Mouse (Mus musculus): ENCODE data around the gene Frrs1l.

The Frrs1l gene

DNA sequence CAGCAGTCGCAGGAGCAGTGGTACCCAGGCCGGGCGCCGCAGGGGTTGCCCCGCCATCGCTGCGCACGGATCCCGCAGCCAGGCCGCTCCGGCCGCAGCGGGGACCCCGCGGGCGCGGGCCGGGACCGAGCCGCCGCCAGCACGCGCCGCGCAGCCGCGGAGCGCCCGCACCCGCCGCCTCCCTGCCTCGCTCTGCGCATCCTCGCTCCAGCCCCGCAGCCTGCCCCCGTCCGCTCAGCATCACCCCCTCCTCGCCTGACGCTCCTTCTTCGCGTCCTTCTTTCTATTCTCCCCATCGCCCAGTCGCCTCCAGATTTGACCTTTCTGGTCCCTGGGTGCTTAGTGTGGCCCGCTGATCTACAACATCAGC lies at the start of gene Frrs1l:
TSS of gene Frrs1l (minus strand) at position 177 of the 370 bp plus-strand sequence.
- DNase-seq = no peak

DNA sequence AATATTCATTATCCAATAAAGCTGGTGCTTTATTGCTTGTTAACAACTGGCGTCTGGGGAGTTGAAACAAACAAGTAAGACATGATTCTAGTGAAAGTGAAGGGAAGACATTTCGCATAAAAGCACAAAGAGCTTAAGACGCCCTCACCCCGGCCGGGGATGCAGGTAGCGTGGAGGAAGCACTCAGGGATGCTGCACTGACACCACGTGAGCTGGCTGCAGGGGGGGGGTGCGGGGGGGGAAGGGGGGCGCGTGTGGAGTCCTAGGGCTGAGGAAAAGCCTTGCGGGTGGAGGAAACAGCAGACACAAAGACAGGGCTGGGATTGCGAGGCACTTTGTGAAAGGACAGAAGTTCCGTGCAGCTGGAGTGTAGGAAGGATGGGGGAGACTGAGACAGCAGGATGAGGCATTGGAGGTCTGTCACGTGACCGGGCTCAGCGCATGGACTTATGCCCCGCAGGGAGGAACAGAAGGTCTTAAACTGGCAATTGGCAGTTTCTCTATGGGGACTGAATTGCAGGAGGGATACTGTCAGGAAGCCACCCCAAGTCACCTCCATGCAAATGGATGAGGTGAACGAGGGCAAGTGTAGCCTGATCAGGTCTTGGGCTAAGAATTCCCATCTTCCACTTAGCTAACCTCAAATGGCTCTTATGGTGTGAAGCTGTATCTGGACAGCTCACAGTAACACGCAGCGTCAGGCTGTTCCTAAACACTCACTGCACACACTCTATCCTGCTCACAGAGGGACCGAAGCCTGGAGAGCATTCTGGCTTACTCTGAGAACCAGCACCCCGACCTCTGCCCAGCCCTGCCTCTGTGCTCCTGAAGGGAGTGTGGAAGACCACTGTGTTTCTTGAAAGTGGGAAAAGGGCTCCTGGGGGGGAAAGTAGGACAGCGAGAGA lies 49.2 kb upstream of the Frrs1l start:
- DNase-seq = peak; percentile 81

DNA sequence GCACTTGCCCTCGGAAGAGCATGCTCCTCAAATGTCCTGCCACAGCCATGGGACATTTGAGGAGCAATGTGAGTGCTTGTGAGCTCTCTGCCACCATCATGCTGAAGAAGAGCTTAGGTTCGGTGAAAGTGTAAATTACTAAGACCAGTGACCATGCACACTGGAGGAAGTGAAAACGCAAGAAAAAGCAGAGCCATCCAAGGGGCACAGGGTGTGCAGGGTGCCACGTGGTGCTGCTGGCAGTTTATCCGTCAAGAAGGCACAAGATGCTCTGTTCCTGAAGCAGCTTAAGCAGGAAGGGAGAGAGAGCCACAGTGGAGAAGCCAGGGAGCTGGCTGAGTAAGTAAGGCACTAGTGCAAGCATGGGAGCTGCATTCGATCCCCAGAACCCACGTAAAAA lies 47.4 kb upstream of the Frrs1l start:
- no peak for DNase-seq

DNA sequence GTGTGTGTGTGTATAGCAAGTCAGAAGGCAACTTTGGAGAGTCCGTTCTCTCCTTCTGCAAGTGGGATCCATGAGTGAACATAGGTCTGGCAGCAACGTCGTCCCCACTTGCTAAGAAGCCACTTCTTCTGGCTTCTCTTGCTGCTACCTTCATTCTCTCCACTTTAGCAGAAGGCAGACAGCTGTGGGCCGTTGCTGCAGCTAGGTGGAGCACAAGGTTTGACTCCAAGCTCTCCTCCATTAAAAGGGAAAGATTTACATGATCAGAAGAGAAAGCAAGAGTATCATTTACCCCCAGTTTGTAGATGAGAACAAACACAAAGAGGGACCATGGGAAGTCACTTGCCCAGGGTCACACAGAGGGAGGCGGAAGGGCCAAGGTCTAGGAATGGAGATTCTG lies 44.0 kb upstream of the Frrs1l start:
- DNase-seq = no peak

DNA sequence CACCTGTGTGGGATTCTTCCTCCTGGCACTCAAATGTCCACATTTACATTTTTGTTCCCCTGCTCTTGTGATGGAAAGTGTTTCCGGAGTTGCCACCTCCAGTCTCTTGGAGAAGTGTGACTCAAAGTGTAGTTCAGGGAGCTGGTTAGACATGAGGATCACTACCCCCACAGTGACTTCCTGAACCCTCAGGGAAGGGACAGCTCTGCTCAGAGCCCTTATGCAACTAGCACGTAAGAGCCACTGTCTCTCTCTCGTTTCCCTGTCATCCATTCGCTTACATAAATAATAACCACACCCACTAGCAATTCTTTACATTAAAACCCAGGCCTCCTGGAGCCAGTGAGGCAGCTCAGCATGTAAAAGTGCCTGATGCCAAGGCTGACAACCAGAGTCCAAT lies 41.2 kb upstream of the Frrs1l start:
- DNase-seq = no peak

DNA sequence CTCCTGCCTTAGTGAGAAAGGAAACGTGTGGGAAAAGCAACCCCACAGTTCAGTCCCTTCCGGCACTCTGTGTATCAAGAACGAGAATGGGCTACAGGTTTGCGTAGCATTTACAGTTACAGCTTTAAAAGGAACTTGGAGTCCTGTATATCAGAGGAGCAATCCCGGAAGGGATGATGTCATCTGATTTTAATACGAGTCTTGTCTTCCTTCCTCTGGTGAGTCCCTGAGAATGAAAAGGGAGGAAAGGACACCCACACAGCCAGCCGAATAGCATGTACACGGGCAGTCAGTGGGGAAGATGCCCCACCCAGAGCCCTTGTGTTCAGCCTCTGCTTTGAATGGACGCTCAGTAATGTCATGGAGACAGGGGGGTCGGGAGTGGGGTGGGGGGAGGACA lies 37.8 kb upstream of the Frrs1l start:
- DNase-seq = no peak

DNA sequence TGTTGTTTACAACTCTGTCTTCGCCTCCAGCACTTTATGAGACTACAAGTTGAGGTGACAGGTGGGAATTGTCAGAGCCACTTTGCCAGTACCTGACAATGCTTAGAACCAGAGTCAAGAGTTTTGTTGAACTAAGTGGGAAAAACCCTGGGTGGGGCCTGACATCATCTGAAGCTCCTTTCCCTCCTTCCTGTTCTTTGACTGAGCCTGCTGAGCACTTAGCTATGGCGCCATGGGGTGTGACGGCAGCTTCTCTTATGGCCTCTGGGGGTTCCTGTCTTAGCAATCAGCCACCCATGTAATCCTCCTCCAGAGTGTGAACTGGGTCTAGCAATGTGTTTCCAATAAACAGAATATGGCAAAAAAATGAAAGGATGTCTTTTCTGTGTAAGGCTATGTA lies 33.3 kb upstream of the Frrs1l start:
- no peak for DNase-seq

DNA sequence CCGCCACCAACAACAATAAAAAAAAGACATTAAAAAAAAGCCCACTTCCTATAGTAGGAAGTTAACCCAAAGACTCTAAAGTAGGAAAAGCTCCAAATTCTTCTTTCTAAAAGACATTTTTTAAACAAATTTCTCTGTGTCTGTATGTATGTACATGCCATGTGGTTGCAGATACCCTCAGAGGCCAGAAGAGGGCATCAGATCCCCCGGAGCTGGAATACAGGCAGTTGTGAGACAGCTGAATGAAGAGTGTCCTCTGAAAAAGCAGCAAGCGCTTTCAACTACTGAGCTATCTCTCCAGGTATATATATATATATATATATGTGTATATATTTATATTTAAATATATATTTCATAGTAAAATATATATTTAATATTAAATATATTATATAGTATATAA lies 31.1 kb upstream of the Frrs1l start:
- peak; percentile 47 for DNase-seq

DNA sequence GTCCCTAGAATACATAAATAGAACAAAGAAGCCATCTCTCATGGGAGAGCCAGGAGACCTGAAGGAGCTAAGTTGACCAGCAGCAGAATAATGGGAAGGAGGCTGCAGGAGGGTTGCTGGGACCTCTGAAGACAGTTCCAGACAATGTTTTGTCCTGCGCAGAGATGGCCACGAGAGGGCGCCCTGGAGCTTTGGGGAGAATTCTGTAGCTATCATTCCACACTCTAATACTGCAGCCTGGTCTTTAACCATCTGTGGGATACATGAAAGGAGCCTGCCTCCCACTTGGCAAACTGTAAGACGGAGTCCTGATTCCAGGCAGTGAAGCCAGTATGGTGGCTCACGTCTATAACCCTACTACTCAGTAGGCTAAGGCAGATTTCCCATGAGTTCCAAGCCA lies 27.0 kb upstream of the Frrs1l start:
- peak; percentile 82 for DNase-seq

DNA sequence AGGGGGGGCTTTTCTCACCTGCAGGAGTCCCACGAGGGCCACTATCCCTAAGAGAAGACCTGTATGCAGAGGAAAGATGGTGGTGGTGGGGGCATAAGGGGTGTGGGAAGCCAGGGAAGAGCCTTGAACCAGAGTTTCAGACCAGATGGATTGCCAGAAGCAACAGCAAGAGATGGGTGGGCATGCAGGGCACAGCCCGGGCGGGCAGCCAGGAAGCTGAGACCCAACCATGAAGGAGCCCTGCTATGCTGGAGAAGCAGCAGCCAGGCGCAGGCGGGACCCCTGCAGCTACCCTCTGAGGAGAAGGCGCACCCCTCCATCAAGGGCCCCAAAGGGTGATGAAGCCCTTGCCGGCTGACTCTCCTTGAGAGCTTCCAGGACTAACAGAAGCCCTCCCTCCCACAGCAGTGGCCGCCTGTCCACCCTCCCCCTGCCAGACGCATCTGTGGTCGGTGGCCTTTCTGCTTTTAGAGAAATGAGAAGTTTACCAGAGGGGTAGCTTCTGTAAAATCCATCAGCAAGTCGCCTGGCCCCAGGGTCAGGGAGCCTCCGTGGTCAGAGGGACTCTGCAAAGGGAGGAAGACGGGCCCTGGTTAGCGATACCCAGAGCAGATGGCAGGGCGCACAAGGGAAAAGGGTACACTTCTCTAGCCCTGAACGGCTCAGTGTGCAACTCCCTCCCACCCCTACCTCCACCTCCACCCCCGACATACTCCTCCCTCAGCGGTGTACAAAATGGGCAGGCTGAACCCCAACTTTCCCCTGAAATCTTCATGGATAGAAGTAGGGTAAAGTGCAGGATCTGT lies 26.4 kb upstream of the Frrs1l start:
- no peak for DNase-seq

DNA sequence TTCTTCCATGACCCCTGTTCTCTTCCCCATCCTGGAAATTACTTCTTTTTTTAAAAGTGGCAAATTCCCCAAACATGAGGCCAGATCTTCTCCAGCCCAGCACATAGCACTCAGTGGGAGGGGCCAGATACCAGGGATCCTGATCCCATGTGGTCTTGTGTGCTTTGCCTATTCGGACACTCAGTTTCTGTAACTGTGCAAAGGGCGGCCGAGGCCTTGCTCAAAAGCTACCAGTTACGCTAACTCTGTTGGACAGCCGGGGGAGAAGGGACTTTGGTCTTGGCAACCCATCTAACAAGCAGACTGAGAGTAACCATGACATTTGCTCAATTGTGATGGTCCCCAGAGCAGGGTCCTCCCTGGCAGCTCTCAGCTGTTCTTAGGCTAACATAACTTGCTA lies 24.8 kb upstream of the Frrs1l start:
- no peak for DNase-seq

DNA sequence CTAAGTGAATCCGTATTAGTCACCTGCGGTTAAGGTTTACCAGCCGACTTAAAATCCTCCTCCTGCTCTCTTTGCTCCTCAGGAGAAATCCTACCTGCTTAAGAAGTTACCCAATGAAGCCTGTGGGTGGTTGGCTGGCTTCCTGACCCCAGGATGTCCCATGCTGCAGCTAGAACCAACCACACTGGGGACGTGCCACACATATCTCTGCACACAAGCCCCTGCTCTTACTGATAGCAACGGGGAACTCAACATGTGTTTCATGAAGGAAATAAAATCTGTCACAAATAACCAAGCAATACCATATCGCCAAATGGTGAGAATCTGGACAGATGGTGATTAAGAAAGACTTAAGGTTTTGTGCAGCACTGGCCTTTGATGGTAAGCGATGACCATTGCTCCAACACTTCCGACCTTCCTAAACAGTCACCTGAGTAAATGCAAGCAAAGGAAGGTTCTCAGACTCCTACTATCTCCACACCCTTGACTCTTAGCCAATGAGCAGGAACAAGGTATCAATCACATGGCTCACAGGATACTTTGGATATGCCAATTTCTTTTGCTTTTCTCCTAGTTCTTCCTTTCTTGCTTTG lies 21.4 kb upstream of the Frrs1l start:
- no peak for DNase-seq

DNA sequence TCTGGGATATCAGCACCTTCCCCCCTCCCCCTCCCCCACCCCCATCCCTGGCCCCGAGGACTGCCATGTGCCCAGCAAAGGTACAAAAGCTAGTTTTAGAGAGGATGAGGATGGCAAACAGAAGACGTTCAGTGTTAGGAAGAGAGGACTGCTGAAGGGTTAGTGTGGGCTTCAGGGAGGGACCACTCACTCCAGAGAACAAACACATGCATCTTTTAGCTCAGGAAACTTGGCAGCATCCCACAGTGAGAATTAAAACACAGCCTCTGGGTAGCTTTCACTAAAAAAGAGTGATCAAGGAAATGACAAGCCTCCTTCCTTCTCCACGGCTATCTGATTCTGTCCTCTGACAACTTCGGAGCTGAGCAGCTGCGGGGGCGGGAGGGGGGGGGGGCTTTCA lies 20.7 kb upstream of the Frrs1l start:
- no peak for DNase-seq

DNA sequence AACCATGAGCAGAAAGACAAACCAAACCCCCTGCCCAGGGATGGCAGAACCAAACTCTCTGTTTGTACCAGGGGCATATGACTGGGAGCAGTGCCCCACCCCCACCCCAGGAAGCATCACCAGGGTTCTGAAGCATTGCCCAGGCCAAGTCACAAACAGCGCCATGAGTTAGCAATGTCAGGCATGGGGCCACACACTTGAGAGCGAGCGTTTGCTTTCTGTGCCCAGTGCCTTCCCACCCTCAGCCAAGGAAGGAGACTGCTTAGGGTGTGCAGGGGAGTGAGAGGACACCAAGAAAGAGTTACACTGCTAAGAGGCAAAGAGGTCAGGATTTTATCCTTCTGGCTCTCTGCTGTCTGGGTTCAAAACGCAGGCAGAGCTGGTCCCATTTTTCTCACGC lies 20.2 kb upstream of the Frrs1l start:
- DNase-seq = no peak

DNA sequence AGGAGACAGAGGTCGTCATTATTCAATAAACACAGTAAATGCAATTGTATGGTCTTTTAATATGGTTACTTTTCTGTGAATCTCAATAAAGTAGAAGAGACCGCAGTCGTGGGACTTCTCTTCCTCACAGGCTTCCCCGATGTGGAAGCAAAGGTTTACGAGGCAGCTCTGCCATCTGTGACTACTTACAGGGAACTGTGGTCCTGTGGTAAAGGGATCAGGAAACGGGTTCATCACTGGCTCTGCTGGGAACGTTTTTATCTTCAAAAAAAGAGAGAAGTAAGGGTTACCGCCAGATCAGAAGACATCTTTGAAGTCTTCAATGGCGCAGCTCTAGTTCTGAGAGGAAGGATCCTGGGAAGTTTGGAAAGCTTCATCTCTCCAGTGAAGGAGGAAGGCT lies 17.5 kb upstream of the Frrs1l start:
- DNase-seq = no peak

DNA sequence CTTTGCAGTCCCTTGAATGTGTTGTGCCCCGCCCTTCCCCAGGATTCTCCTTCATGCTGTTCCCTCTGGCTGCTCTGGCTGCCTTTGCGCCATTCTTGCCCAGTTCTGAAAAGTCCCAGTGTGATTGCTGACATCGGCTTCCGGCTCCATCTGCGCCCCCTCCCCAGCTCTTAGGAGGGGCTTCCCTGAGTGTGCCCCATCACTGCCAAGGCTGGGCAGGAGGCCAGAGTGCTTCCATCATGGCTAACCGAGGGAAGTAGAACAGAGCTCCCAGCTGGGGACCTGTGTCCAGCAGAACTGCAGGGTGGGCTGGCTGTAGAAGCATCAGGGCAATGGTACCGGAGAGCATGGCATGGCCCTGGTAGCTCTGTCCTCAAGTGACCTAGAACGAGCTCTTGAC lies 14.8 kb upstream of the Frrs1l start:
- peak; percentile 14 for DNase-seq

DNA sequence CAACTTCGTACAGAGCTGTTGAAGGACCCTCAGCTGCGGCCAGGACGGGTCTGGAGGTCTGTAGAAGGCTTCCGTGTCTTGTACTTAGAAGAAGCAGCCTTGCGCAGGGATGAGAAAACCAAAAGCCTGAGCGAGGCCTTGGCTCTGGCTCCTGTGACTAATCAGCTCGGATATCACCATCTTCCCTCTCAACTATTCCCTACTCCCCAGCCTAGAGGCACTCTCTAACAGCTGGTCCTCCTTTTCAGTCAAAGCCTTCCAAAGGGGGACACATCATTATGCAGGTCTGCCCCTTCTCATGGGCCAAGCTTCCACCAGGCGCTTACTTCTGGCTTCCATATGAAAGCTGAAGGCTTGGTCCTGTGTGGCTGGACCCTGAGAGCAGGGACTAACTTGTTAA lies 13.7 kb upstream of the Frrs1l start:
- no peak for DNase-seq

DNA sequence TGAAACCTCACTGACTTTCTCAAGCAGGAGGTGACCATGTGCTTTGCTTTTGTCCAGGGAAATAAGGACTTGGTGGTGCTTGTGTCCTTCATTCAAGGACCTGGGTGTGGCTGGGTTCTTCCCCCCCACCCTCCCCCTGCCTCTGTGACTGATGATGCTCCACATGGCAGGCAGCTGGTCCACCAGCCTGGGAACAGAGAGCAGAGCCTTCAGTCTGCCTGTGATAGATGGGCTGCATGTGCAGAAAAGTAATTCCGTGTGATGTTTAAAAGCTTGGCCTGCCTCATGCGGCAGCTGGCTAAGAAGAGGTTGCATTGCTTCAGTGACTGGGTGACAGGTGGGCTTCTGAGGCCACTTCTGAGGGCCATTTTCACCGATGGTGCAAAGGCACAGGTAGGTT lies 12.6 kb upstream of the Frrs1l start:
- no peak for DNase-seq

DNA sequence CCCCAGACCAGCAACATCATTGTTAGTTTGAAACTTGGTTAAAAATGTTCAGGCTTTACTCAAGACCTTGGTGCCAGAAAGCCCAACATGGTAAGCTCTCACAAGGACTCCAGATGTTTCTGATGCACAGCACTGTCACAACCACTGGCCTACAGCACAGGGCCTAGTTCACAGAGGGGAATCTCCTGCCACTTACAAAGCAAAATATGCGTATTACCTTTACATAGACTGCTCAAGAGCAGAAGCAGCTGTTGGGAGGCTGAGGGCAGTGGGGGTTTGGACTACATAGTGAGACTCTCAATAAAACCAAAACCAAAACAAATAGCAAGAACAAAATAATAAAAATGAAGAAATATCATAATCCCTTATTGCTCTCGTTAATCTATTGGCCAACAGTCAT lies 11.2 kb upstream of the Frrs1l start:
- DNase-seq = no peak

DNA sequence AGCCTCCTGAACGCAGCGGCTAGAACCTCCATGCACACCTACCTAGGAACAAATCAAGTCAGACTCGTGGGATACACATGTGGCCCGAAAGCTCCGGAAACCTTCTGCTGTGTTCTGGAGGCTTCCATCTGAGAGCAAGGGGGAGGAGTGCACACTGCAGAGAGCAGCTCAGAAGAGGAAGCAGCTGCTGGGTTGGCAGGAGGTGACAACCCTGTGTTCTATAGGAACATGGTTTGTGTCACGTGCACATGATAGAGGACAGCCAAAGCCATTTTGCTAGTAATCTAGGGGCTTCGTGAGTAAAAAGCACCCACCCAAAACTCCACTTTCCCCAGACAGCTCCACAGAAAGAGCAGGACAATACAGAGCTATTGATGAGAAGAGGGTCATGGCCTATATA lies 3.1 kb upstream of the Frrs1l start:
- no peak for DNase-seq

DNA sequence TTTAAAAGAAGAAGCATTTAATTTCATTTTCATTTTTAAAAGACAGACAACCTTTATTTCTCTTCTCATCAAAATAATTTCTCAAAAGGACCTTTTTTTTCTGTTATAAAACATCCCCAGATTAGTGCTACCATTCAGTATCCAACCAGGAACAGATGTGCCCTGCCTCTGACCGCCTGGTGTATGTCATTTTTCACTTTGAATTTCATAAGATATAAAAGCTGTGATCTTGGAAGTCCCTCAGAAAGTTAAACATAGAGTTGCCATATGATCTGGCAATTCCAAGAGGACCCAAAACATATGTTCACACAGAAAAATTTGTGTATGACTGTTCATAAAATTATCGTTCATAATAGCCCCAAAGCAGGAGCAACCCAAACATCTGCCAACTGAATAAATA lies 1.8 kb upstream of the Frrs1l start:
- no peak for DNase-seq

DNA sequence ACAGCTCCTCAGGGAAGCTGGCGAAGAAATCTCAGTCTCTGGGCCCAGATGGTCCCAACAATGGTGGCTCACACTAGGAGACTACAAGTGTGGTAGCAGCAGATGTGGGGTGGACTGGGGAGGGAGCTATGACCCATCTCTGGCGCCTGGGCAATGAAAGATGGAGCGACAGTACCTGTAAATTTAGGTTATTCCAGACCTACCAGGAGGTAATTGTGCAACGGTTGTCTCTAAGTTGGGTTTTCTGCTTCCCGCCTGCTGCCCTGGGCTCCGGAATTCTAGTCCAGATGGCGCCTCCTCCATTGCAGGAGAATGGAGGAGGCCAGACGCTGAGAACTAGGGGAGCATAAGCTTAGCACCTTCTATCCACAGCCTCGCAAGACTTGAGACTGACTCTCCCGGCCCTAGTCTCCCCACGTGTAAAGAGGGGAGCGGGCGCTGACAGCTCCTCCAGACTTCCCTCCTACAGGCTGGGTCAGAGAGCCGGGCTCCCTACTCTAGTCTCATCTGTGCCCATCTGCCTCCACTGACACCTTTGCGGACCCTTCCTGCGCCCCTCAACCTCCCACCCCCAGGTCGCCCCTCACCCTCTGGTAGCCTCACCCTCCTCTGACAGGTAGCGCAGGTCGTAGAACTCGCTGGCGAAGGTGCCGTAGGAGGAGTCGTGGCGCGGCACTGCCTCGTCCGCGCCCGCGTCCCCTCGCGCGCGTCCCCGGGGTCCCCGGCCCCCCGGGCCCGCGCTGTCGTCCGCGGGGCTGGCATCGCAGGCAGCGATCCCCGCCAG lies 568 bp downstream of the Frrs1l start:
- peak; percentile 59 for DNase-seq

DNA sequence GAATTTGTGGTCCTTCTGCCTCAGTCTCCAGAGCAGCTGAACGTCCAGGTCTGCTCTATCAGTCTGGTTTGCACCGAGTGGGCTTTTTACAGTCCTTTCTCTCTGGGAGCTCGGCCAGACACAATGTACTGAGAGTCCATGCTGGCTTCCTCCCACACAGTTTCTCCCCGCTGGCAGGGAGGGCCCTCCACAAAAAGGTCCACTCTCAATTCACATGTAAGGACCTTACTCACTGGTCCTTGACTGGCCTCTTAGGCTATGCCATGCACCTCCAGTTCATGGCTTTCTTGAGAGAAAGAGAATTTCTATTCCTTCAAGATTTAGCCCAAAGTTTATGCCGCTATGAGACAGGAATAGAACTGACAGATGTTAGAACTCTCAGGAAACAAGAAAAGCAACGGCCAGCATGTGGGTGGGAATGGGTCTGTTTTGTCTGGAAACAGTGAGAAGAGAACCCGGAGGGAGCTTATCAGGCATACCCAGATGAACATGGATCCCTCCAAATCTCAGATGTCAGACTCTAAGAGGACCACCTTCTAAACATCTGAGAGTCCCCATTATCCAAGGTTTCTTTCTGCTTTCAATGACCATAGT lies 24.5 kb downstream of the Frrs1l start:
- no peak for DNase-seq
